Mouse (Mus musculus): ENCODE results near the gene Pkd1l3. TPM values are rescaled to one million over a fixed set of nuclear protein-coding genes. Genes with fewer than 3 reads are reported as not detected.

Gene Pkd1l3
- total RNA-seq, 2 experiments from 2014 or later = 0.08 TPM; not detected in 1

DNA sequence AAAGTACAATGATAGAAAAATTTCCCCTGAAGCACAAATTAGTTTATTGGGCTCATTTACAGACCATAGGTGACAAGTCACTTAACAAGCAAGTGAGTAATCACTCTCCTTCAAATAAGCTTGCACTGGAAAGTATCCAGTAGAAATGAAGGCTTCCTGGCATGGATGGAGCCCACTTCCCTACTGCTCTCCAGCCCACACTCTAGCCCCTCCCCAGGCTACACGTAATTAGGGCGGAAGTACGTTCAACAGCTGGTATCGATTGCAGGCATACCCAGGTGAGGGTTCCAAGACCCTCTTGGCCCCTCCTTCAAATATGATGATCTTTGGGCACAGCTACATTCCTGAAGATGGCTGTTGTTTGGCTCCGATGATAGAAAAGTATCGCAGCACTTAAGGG is 79.8 kb downstream of the Pkd1l3 start:
- DNase-seq (ENCODE audit: low spot score in 2 of 2) = no peak

DNA sequence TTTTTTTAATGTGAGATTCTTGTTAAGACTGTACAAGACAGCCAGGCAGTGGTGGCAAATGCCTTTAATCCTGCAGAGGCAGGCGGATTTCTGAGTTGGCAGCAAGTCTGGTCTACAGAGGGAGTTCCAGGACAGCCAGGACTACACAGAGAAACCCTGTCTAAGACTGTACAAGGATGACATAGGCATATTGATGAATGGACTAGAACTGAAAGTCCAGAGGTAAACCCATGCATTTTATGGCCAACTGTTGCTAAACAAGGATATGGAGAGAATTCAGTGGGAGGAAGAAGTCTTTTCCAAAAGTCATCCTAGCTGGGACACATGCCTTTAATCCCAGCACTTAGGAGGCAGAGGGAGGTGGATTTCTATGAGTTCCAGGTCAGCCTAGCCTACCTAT is 83.4 kb downstream of the Pkd1l3 start:
- DNase-seq (ENCODE audit: low spot score in 2 of 2) = no peak

DNA sequence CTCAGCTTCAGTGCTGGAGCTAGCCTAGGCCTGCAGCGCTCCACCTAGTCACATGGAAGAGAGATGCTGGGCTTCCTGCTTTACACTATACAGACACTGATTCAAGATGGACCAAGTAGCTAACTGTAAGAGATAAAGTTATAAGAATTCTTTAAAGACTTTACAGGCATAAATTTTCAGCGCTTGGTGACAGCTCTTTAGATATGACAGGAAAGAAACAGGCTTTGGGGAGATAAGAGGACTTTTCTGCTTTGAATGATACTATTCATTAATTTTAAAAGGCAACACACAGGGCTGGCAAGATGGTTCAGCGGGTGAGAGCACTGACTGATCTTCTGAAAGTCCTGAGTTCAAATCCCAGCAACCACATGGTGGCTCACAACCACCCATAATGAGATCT is 84.2 kb downstream of the Pkd1l3 start:
- no peak for DNase-seq (ENCODE audit: low spot score in 2 of 2)

DNA sequence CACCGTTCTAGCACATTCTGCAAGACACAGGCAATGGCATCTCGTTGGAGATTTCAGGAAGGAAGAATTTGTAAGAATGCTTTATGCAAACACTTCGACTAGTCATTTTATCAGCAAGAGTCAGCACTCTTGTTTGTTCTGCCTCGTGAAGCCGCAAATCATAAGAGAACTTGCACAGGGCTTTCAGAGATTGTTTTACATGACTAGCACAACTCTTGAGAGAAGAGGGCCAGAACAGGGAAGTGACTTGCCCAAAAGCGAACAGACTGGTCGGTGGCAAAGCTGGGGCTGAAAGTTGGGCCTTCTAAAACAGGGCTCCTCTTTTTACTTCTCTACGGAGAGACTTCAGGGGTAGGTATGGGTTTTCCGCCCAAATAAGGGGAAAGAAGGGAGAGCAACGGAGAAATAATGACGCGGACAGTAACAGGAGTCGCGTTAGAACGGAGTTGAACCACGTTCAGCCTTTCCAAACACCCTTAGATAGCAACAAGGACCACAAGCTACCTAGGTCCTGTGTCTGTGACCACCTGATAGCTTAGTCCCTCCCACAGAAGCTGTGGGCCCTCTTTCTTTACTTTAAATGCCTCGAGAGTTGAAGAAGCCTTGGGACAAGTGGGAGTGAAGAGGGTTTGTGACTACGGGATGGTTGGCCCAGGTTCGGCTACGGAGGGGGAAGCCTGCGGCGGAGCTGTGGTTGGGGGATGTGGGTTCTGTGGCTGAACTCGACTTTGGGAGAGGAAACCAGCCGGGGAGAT is 90.4 kb downstream of the Pkd1l3 start:
- DNase-seq (ENCODE audit: low spot score in 2 of 2) = no peak

DNA sequence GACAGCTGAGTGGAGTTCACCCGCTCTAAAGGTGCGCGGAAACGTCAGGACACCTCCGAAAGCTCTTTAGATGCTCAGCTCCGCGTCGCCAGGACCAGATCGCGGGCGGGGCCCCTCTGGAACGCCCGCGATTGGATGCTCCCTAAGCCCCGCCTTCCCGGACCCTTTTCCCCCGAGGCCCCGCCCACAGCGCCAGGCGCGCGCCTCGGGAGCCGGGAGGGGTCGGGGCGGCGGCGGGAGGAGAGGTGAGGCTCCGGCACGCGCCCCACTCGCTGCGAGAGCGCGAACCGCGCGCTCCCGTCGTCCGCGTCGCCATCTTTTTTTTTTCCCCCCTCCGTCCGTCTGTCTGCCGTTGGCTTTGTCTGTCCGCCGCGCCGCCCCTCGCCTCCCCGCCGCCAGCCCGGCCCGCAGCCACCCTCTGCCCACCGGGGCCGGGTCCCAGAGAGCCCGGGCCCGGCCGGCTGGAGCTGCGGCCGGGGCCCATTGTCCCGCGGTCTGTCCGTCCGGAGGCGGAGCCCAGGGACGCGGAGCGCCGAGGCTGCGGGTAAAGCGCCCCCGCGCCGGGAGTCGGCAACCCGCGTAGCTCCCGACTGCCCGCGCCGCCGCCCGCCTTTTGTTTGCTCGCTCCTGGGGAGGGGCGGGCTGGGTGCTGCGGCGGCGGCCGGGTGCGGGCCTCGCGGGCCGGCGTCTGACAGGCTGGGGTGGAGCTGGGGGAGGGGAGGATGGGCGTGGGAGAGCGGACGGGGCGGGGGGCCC is 91.2 kb downstream of the Pkd1l3 start, which contains the start of gene Zfp821:
Gene Zfp821 (plus strand): TSS at position 227 of the 756 bp plus-strand sequence.
- peak; percentile 75 to 85 for DNase-seq (ENCODE audit: low spot score in 2 of 2)

DNA sequence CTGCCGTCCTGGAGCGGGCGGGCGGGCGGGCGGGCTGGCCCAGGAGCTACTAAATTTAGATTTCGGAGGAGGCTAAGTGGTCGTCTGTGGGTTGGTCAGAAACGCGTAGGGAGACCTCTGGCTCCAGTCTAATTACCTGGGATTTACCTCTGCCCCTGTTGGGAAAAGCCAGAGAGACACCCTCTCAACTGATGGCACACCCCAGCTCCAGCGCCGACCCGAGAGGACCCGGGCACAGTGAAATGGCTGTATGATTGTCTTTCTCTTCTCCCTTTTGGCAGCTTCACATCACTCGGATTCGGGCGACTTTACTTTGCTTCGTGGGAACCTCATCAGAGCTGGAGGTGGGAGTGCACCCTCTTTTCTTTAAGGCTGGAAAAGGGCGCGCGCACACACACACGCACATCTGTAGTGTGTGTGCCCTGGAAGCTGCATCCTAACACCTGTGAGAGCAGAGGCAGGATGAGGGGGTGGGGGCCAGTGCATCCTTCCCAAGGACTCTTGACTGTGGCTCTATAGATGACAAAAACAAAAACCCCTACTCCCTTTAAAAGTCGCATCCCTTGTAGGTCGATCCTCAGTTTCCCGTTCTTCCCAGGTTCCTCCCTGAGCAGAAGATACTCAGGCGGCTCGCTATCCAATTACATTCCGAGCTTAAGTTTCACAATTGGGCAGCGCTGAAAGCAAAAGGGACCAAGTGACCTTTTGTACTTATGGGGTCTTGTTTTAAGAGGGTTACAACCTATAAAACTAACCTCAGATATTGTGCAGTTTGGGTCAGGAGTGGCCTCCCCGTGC is 92.0 kb downstream of the Pkd1l3 start:
- DNase-seq (ENCODE audit: low spot score in 2 of 2) = no peak

DNA sequence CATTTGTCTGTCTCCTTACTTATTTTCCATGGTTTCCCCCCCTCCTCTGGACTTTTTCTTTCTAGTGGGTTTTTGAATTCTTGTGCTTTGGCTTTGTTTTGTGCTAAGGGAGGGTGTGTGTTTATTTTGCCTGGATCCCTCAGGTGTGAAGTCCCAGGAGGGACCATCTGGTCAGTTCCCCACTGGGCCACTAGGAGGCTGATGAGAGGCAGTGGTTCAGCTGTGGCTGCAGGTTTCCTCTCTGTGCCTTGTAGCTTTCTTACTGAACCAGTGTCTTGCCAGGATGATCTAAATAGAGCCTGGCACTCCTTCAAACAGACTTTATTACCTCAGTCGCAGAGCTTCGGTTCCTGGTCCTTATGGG is 92.5 kb downstream of the Pkd1l3 start:
- DNase-seq (ENCODE audit: low spot score in 2 of 2) = peak; percentile 27 to 60

DNA sequence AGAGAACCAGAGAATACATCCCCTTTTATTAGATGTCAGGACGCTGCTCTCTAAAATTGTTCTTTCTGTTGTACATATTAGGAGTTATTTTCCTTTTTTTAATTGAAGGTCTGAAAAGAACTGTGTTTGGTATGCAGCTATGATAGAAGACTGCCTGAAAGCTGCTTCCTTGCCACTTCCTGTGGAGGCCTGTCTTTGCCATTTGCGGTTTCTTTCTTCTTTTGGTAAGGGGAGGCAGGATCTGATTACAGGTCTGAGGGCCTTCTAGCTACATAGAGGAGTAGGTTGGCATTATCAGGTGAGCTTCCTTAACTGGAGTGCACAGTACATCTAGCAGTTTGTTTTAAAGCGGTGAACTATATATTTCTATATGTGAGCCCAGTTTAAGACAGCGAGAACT is 93.6 kb downstream of the Pkd1l3 start:
- DNase-seq (ENCODE audit: low spot score in 2 of 2) = no peak

DNA sequence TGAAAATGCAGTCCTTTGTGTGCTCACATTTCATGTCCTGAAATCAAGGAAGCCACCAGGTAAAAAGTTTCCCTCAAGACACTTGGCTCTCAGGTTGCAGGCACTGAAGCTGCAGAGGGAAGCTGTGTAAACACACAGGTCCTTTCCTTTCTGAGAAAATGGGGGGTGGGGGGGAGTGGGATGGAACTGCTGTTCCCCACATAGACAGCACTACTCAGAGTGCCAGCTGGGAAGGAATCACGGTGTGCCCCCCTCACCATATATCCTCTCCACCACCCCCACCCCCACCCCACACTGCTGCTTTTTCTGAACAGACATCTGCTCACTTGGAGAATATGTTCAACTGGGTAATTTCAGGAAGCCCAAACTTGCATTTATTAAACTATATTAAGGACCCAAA is 98.2 kb downstream of the Pkd1l3 start:
- no peak for DNase-seq (ENCODE audit: low spot score in 2 of 2)

DNA sequence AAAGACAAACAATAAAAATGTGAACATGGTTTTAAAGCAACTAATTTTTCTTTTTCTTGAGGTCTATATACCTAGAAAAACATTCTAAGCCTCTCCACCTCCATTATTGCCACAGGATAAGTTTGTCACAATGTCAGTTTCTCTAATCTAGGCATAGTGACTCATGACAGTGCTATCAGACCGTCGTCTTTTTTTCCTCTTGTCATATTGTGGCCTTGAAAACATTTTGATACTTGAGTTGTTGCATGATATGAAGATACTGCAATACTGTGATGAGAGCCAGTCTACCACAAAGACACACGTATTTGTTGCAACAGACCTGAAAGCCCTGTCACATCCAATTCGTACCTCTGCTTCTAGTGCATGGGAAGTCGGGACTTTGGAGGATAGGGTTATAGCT is 100.6 kb downstream of the Pkd1l3 start:
- no peak for DNase-seq (ENCODE audit: low spot score in 2 of 2)

Other genes starting within 250 kb of the Pkd1l3 start
- not detected for gene Pmfbp1, start 120.5 kb upstream of the Pkd1l3 start, total RNA-seq (2021)
- gene Dhx38, start 48.7 kb upstream of the Pkd1l3 start, total RNA-seq (2021) = 10 to 100 TPM; 32.9 to 35.9 TPM
- gene Txnl4b, start 48.6 kb upstream of the Pkd1l3 start, total RNA-seq (2021) = 10 to 100 TPM; 13.3 to 13.8 TPM
- gene Hp, start 35.3 kb upstream of the Pkd1l3 start, total RNA-seq (2021) = 100 to 1,000 TPM in 1 of 2 experiments, 10 to 100 TPM in 1; 21.3 to 285 TPM
- 10 to 100 TPM; 27.2 to 32.1 TPM for gene Dhodh, start 5.8 kb upstream of the Pkd1l3 start, total RNA-seq (2021)
- 100 to 1,000 TPM in 1 of 2 experiments, 10 to 100 TPM in 1; 99.2 to 104 TPM for gene Ist1, start 78.7 kb downstream of the Pkd1l3 start, total RNA-seq (2021)
- 10 to 100 TPM; 23.3 to 26.1 TPM for gene Zfp821, start 91.0 kb downstream of the Pkd1l3 start, total RNA-seq (2021)
- 10 to 100 TPM; 57.5 to 61.5 TPM for gene Atxn1l, start 123.2 kb downstream of the Pkd1l3 start, total RNA-seq (2021)
- gene Ap1g1, start 164.0 kb downstream of the Pkd1l3 start, total RNA-seq (2021) = 10 to 100 TPM; 88.5 to 90.0 TPM